Mouse (Mus musculus) C2C12 (cell line): ENCODE measurements around the gene Cdk13.

Experiments used
- CEBPB ChIP-seq: IDR thresholded peaks from one replicate; pipeline ENCODE4 v1.6.1; 2011; ENCODE audit warnings: low read depth, mild to moderate bottlenecking, control low read depth, moderate library complexity
- CTCF ChIP-seq: IDR thresholded peaks from one replicate; pipeline ENCODE4 v1.5.1; 2011; ENCODE audit not compliant: control insufficient read depth, insufficient read depth, insufficient read length
- FOSL1 ChIP-seq: IDR thresholded peaks from one replicate; pipeline ENCODE4 v1.8.0; 2011; ENCODE audit warnings: mild to moderate bottlenecking, low read length; ENCODE audit not compliant: poor library complexity, insufficient read depth, severe bottlenecking
- MAX ChIP-seq: IDR thresholded peaks from one replicate; pipeline ENCODE4 v1.6.1; 2011; ENCODE audit warnings: mild to moderate bottlenecking, control low read depth
- MYOG ChIP-seq: IDR thresholded peaks from one replicate; pipeline ENCODE4 v1.6.1; 2011; ENCODE audit not compliant: control insufficient read depth, insufficient read length; ENCODE audit errors: extremely low read depth

GRCm38 (mm10) chr13:17839137-17839536 is 34.2 kb upstream of the Cdk13 start:
- no peak for TF ChIP-seq CTCF
- TF ChIP-seq MYOG = no peak
- no peak for TF ChIP-seq FOSL1
- TF ChIP-seq CEBPB = no peak
- no peak for TF ChIP-seq MAX
